8 mouse cellular contexts compared by ENCODE assay signal in the genomic region with DNA sequence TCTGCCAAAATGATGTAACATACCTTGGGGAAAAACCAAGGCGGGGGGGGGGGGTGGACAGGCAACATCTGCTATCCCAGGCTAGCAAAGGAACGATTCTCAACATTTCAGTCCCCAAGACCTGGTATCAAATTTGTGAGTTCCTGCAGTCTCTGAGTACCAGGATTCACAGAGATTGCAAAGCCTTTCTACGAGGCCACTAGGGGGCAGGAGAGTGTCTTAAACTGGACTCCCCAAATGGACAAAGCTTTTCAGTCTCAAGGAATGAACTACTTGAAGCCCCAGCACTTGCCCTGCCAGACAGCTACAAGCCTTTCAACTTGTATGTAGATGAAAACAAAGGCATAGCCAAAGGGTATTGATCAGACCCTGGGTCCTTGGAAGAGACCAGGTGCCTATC. TPM values are rescaled to one million over a fixed set of nuclear protein-coding genes. Genes with fewer than 3 reads are reported as not detected.
DNase-seq lines count a peak whose midpoint lies in the region; ATAC-seq and TF ChIP-seq lines count a peak whose summit lies in the region.

No protein-coding gene starts in this region.

- no peak overlapping the region for H3K27ac ChIP-seq in intestine, embryonic 14.5 days (ENCODE audit: low read depth)
- H3K27ac ChIP-seq in intestine, embryonic 16.5 days (ENCODE audit: low read length): no peak overlapping the region
- no peak overlapping the region for H3K27ac ChIP-seq in thymus, adult 2 months (ENCODE audit: control insufficient read depth, insufficient read depth, low read length)

- H3K9ac ChIP-seq in intestine, embryonic 14.5 days (ENCODE audit: low read length): no peak overlapping the region
- no peak overlapping the region for H3K9ac ChIP-seq in intestine, embryonic 16.5 days (ENCODE audit: low read depth, low read length)

- no peaks in the 10 kb centered on the region for H3K9me3 ChIP-seq in intestine, embryonic 14.5 days (ENCODE audit: control insufficient read depth, low read length)
- no peaks in the 10 kb centered on the region for H3K9me3 ChIP-seq in intestine, embryonic 16.5 days (ENCODE audit: control insufficient read depth, low read length)

- intact Hi-C loops in heart, postnatal 36 days (cut with DNase I): loop anchor here (1.0 kb wide), 1 partner anchor 68 kb away; no protein-coding TSS in a partner anchor
- intact Hi-C loops in left cerebral cortex, postnatal 25 days (cut with DNase I): loop anchor here (5.0 kb wide), 1 partner anchor 69 kb away; no protein-coding TSS in a partner anchor

- H3K27me3 ChIP-seq in intestine, embryonic 14.5 days (replicated peaks; ENCODE audit: control insufficient read depth, insufficient read depth, low read length): no peaks in the 10 kb centered on the region
- no peaks in the 10 kb centered on the region for H3K27me3 ChIP-seq in intestine, embryonic 16.5 days (replicated peaks; ENCODE audit: control insufficient read depth, insufficient read depth, low read length)
- no peaks in the 10 kb centered on the region for H3K27me3 ChIP-seq in thymus, adult 2 months (ENCODE audit: control insufficient read depth, insufficient read depth, low read length)

- ATAC-seq in intestine, embryonic 14.5 days (replicated peaks; ENCODE audit: low FRiP score, low TSS enrichment, low read depth): no peak
- ATAC-seq in intestine, embryonic 16.5 days: no peak
- ATAC-seq in neutrophil, adult 5-6 weeks (ENCODE audit: extremely low read depth, insufficient number of reproducible peaks, low FRiP score, poor library complexity, severe bottlenecking): peak; percentile 69

- no peaks in the 10 kb centered on the region; the same call in none of the 2 replicates for H3K4me1 ChIP-seq in intestine, embryonic 14.5 days (replicated peaks; ENCODE audit: control insufficient read depth, insufficient read depth, low read length)
- 0 out of 2 replicates have a peak, but pooled peaks cover 4% of the 10 kb centered on the region for H3K4me1 ChIP-seq in intestine, embryonic 16.5 days (ENCODE audit: control insufficient read depth, insufficient read depth, low read length)
- peaks cover 7% of the 10 kb centered on the region for H3K4me1 ChIP-seq in thymus, adult 2 months (replicated peaks; ENCODE audit: control insufficient read depth, insufficient read depth, low read length)

- H3K36me3 ChIP-seq in intestine, embryonic 14.5 days (ENCODE audit: control insufficient read depth, insufficient read depth, low read length): peaks cover 2% of the 10 kb centered on the region
- no peaks in the 10 kb centered on the region for H3K36me3 ChIP-seq in intestine, embryonic 16.5 days (ENCODE audit: control insufficient read depth, insufficient read depth, low read length)
- peaks cover under 1% of the 10 kb centered on the region; the same call in 1 of the 2 replicates for H3K36me3 ChIP-seq in thymus, adult 2 months (ENCODE audit: control insufficient read depth, insufficient read depth, low read length)

- TF ChIP-seq CTCF in thymus, adult 2 months (IDR thresholded peaks at IDR 0.05; ENCODE audit: borderline replicate concordance, control insufficient read depth, extremely low read depth, insufficient read depth, low read length, poor library complexity): no peak

- H3K4me2 ChIP-seq in intestine, embryonic 14.5 days (ENCODE audit: low read length): no peak overlapping the region
- no peak overlapping the region for H3K4me2 ChIP-seq in intestine, embryonic 16.5 days (ENCODE audit: low read depth, low read length)

- WGBS in intestine, embryonic 14.5 days: 7% methylated on average over 3 of the region's 3 CpGs
- 4% methylated on average over 3 of the region's 3 CpGs for WGBS in intestine, embryonic 16.5 days
- WGBS in thymus, adult 2 months: 3% methylated on average over 3 of the region's 3 CpGs

- no peak for TF ChIP-seq POLR2A in thymus, adult 2 months (IDR thresholded peaks at IDR 0.05; ENCODE audit: control insufficient read depth, extremely low read depth, insufficient read depth, low read length, poor library complexity)

- H3K4me3 ChIP-seq in intestine, embryonic 14.5 days (ENCODE audit: low read depth, low read length): no peak overlapping the region
- no peak overlapping the region for H3K4me3 ChIP-seq in intestine, embryonic 16.5 days (ENCODE audit: low read length)
- no peak overlapping the region for H3K4me3 ChIP-seq in thymus, adult 2 months (ENCODE audit: control insufficient read depth, insufficient read depth, low read length)

- peak; percentile 81 for DNase-seq in intestine, embryonic 14.5 days (ENCODE audit: low spot score)
- DNase-seq in R1 (ENCODE audit: low read depth, low spot score): peak; percentile 81
- peak; percentile 34 to 62 for DNase-seq in cerebellum, postnatal 4 days (ENCODE audit: low spot score in 2 of 2)
- peak; percentile 67 to 68 for DNase-seq in heart, postnatal 36 days
- peak; percentile 65 to 72 for DNase-seq in left cerebral cortex, postnatal 25 days (ENCODE audit: low spot score in 2 of 2)
- DNase-seq in thymus, adult 2 months: peak; percentile 61

RNA-seq across cellular contexts. Expression of a gene that starts 1.3 kb away (rescaled TPM):
- 38.5 and 39.6 TPM in 2 replicates for polyA plus RNA-seq in intestine, embryonic 14.5 days (2014; fragmentation: Nextera tagmentation; extraction: Ambion mirVana)
- 37.4 and 39.0 TPM in 2 replicates for polyA plus RNA-seq in intestine, embryonic 16.5 days (2015; fragmentation: Nextera tagmentation; extraction: Ambion mirVana)
- 1 to 10 TPM; 3.3 to 3.5 TPM for total RNA-seq in heart, postnatal 36 days (2021)
- total RNA-seq in left cerebral cortex, postnatal 25 days (2021): 10 to 100 TPM; 19.6 to 21.3 TPM
- total RNA-seq in neutrophil, adult 5-6 weeks (2017): 19.6 and 20.9 TPM in 2 replicates
- polyA plus RNA-seq in thymus, adult 2 months (2012; rRNA removed): 19.6 and 21.2 TPM in 2 replicates

RNA-seq across cellular contexts. Expression of a gene that starts 15.3 kb away (rescaled TPM):
- 1.2 TPM in 2 replicates for polyA plus RNA-seq in intestine, embryonic 14.5 days (2014; fragmentation: Nextera tagmentation; extraction: Ambion mirVana)
- 0.94 and 1.2 TPM in 2 replicates for polyA plus RNA-seq in intestine, embryonic 16.5 days (2015; fragmentation: Nextera tagmentation; extraction: Ambion mirVana)
- total RNA-seq in heart, postnatal 36 days (2021): not detected
- 1 to 10 TPM; 1.4 to 2.1 TPM for total RNA-seq in left cerebral cortex, postnatal 25 days (2021)
- 73.3 and 81.9 TPM in 2 replicates for total RNA-seq in neutrophil, adult 5-6 weeks (2017)
- 3.7 and 5.8 TPM in 2 replicates for polyA plus RNA-seq in thymus, adult 2 months (2012; rRNA removed)

RNA-seq across cellular contexts. Expression of a gene that starts 21.0 kb away (rescaled TPM):
- polyA plus RNA-seq in intestine, embryonic 14.5 days (2014; fragmentation: Nextera tagmentation; extraction: Ambion mirVana): 85.4 and 94.7 TPM in 2 replicates
- 111 and 117 TPM in 2 replicates for polyA plus RNA-seq in intestine, embryonic 16.5 days (2015; fragmentation: Nextera tagmentation; extraction: Ambion mirVana)
- total RNA-seq in heart, postnatal 36 days (2021): 10 to 100 TPM; 84.1 to 92.4 TPM
- total RNA-seq in left cerebral cortex, postnatal 25 days (2021): 100 to 1,000 TPM; 243 to 249 TPM
- total RNA-seq in neutrophil, adult 5-6 weeks (2017): 162 and 189 TPM in 2 replicates
- 25.4 and 25.8 TPM in 2 replicates for polyA plus RNA-seq in thymus, adult 2 months (2012; rRNA removed)

Comparison
In these comparisons a context has a peak if more than half of its experiments do, and no peak if none do; other contexts are left out.
1. RNA of a gene that starts 15.3 kb away (total RNA-seq): 73.3 to 81.9 TPM in neutrophil, adult 5-6 weeks; 1.4 to 2.1 TPM in left cerebral cortex, postnatal 25 days and not detected in heart, postnatal 36 days; every median in the first group is over 10 times any median in the second.
2. Peak in every context shown above with its lines, with median percentiles within 50 percentile points of each other: DNase-seq.